Mouse (Mus musculus): ENCODE data around the gene Scgb1b20.
"Not testable (repeated sequence)": the region's sequence is repeated elsewhere in the genome, so short reads cannot be mapped to it uniquely, and the experiment has no call there.

Gene Scgb1b20

DNA sequence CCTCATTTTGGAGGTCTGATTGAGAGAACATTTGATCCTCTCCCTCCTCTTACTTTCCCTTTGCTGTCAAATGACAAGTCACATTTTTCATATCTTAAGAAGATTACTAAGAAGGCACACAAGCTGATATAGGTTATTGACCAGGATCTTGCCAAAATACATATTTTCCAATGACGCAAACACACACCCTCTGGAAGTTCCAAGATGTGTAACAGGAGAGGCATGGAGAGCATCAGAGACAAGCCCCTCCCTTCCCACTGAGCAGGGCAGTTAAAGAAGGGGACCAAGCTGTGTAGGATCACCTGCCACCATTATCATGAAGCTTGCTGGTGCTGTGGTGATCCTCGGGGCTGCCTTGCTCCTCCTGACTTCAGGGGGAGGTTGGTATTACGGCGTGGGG lies at the start of gene Scgb1b20:
TSS of gene Scgb1b20 (plus strand) at position 301 of the 400 bp plus-strand sequence.
- DNase-seq (ENCODE audit: low spot score), result not testable (repeated sequence)

DNA sequence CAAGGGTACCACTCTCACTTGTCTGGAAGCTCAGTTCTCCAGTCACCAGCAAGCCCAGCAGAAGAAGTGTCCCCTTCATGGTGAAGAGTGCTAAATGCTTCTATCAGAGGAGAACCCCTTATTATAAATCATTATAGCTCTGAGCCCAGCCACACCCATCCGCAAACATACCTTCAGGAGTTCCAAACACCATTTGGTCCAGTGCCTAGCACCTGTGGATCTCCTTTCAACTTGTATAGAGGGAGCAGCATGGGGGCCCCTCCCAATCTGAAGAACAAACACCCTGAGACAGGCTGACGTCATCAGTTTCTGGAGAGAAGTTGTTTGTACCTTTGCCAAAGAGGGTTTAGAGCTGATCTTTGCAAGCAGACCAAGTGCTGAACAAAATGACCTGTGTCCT lies 6.8 kb upstream of the Scgb1b20 start, which contains the start of gene Scgb2b20:
TSS of gene Scgb2b20 (minus strand) at position 101 of the 400 bp plus-strand sequence.
- not testable (repeated sequence) for DNase-seq (ENCODE audit: low spot score)

DNA sequence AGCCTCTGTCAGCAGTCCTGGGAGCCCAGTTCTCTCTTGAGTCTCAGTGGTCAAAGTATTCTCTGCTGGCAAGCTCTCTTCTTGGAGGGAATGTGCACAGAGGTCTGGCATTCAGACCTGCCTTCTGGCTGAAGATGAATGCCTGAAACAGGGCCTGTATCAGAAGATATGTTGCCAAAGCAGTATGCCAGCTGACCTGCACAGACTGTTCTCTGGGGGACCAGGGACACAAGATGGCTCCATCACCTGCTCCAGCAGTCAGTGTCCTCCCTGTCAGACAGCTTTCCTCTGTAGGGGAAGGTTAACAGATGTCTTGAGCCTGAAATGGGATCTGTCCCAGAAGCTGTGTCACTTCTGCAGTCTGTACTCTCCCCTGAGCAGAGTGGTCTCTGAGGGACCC lies 26.7 kb downstream of the Scgb1b20 start:
- DNase-seq (ENCODE audit: low spot score), result not testable (repeated sequence)

DNA sequence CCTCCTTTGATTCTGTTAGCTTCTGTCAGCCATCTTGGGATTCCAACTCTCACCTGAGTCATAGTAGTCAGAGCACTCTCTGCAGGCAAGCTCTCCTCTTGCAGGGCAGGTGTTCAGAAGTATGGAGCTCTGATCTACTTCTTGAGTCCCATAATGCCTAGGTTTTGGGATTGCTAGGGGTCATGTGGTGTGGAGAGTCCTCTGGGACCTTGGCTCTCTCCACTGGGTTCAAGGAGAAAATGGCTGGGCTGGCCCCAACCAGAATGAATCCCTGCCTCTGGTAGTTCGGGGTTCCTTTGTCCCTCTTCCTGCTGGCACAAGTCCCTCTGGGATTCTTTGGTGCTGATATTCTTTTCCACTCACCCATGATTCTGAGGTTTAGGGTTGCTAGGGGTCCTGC lies 28.6 kb downstream of the Scgb1b20 start:
- DNase-seq (ENCODE audit: low spot score), result no peak

DNA sequence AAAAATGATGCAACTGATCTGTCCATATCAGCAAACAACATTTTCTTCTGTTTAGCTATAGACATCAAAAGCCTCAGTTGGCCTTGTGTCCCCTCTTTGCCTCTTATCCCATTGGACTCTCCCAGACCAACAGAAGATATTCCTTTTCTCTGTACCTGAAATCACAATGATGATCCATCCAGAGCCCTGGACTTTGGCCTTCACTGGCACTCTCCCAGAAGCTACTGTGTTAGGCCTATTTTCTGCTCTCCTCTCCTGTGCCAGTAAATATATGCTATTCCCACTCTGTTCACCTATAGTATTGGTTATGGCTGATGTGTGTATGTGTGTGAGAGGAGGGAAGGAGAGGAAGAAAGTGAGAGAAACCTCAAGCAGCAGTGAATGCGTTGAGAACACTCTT lies 36.6 kb downstream of the Scgb1b20 start:
- not testable (repeated sequence) for DNase-seq (ENCODE audit: low spot score)

Measured in testis, postnatal 10 days (tissue).